Mouse (Mus musculus): ENCODE measurements around the gene 5730596B20Rik. TPM values are rescaled to one million over a fixed set of nuclear protein-coding genes. Genes with fewer than 3 reads are reported as not detected.

The 5730596B20Rik gene
- total and polyA plus RNA-seq, 3 experiments = 0.04 to 0.41 (median 0.35) TPM

DNA sequence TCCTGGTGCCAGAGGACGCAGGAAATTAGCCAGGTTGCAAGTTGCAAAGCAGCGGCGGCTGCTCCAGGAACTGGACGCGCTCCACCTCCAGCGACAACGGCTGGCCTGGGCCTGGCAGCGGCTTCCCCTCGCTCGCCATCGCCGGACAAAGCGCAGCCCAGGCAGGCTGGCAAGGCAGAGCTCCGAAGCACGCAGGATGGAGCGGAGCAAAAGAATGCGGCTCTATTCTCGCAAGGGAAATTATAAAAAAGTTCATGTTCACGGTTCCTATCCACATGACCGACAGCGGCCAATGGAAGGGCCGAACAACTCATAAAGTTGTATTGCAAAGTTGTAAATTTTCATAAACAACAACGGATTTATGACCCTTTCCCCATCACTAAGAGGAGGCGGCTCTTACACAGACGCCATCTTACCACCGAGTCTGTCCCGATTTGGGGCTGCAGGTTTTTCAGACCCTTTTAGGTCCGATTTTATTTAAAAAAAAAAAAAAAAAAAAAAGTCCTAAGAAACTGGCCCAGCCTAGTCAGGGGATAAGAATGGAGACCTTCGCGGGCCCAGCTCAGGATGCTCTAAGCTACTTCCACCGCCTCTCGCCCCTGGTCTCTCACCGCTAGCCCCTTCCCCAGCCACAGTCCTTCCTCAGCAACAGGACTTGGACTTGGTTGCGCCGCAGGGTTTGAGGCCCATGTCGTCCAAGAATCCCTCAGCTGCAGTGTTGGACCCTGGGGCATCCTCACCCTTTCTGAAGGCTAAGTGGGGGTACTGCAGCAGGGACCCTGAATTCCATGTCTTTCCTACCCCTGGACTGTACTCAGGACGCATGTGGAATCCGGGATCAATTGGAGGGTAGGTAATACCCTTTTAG, 36.1 kb downstream of the 5730596B20Rik start, which contains the start of the genes Hoxa3 and Gm28308:
Gene Hoxa3, minus strand, starts transcription at position 218 of the 868 bp plus-strand sequence.
Gene Gm28308, minus strand, starts transcription at position 221 of the 868 bp plus-strand sequence.
- DNase-seq = peak; percentile 85

DNA sequence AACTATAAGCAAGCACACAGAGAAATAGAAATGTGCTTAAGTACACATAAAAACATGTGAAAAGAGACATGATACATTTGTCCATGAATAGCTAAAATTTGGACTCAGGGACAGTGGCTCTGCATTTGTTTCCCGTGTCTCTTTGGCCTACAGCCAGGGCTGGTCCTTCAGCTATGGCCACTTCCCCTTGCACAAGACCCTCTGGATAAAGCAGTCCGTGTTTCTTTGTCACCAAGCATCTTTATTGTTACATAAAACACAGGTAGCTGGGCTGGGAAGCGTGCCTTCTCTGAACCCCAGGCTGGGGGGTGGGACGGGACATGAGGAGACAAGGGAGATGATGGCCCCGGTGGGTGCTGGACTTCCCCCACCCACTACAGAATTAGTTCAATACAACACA, 37.0 kb downstream of the 5730596B20Rik start:
- no peak for DNase-seq

DNA sequence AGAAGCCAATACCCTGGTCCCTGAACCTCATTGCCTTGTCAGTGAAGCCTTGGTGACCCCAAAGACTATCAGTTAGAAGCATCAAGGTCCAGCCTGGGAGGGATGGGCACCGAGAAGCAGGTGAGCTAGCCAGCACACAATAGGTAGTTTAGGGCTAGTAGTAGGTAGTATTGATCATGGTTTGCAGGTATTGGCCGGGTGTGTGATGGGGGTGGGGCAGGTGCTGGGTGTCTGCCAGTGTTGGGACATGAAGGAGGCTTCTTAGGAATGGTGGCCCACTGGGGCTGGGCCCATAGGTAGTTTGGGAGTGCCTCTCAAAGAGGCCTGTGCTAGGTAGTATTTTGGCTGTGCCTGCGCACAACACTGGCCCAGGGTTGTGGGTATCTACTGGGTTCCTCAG, 37.8 kb downstream of the 5730596B20Rik start:
- no peak for DNase-seq

DNA sequence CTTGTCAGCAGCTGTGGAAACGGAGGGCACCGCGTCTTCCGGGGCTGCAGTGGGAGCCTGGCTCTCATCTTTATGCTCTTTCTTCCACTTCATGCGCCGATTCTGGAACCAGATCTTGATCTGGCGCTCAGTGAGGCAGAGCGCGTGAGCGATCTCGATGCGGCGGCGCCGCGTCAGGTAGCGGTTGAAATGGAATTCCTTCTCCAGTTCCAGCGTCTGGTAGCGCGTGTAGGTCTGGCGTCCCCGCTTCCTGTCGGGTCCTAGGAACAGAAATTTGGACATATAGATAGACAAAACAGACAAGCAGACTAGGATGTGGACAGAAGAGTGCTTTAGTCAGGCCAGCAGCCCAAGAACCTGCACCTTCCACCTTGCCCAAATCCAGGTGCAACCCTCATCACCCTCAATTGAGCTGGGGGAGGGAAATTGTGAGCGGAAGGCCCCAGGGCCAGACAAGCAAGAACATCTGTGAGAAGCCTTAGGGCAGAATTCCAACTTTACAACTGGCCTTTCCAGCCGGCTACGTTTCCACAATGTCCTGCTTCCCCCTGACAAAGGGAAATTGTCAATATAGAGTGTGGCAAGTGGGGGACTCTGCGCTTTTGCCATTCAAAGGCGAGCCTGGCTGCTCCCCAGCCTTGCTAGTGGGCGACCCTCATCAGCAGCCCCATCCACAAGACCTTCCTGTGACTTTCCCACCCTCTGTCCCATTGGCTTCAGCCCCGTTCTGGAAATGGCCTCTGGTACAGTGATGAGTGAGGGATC, 38.7 kb downstream of the 5730596B20Rik start:
- no peak for DNase-seq

DNA sequence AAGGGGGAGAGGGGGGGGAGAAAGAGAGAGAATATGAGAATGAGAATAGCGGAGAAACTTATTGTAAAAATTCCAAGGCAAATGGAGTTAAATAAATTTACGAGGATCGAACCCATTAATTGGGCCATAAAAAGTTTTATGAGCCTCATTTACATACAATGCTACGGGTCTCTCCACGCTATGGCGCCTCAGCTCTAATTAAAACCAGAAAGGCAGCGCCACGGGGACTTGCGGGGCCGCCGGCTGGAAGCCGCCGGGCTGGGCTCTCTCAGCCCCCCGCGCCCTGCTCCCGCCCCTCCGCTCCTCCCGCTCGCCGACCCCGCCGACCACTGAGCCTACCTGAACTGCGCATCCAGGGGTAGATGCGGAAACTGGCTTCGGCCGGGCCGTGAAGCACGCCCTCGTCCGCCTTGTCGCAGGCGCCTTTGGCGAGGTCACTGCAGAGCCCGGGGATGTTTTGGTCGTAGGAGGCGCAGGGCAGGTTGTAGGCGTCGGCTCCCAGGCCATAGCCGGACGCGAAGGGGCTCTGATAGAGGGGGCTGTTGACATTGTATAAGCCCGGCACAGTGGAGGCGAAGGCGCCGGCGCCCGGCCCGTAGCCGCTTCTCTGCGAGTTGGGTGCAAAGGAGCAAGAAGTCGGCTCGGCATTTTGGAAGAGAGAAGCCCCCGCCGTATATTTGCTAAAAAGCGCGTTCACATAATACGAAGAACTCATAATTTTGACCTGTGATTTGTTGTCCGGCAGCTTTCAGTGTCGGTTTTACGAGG, 39.6 kb downstream of the 5730596B20Rik start:
- peak; percentile 74 for DNase-seq

DNA sequence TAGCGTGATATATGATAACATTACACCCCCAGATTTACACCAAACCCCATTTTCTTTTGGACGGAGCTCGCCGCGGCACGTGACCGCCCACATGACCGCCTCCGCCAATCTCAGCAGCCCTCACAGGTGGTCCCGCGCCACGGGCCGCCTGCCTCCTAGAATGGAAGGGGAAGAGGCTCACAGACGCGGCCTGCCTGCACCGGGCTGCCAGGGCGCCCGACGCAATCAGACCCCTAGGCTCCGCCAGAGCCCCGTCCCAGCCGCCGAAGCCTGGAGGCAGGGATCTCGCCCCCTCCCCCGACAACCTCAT, 40.1 kb downstream of the 5730596B20Rik start:
- DNase-seq = peak; percentile 90

DNA sequence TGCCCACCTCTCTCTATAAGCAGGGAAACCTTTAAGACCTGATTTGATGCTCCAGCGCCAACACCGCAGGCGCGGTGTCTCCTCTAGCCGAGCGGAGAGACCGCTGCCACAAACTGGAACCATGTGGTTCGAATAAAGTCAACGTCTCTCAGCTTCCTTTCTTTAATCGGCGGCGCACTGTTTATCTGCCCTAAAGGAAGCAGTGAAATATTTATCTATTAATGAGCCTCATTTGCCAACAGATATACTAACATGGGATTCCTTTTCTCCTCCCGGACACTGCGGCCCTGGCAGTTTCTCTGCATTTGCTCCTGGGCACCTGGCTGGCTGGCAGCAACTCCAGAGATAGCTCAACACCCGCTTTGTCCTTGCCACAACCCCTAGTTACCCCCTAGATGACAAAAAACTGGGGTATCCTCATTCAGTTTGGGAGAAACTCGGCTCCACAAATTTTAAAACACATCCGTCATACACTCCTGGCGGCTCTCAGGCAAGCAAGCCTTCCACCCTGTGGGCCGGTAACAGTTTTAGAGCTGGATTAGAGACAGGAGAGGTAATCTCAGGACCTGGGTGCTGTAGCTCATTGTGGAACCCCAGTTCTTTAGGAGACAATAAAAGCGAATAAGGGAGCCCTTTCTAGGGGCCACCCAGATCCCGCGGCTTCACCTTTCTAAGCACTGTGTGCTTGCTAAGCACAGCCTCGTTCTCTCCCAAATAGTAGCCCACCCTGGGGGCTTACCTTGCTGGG, 40.8 kb downstream of the 5730596B20Rik start:
- DNase-seq = no peak

DNA sequence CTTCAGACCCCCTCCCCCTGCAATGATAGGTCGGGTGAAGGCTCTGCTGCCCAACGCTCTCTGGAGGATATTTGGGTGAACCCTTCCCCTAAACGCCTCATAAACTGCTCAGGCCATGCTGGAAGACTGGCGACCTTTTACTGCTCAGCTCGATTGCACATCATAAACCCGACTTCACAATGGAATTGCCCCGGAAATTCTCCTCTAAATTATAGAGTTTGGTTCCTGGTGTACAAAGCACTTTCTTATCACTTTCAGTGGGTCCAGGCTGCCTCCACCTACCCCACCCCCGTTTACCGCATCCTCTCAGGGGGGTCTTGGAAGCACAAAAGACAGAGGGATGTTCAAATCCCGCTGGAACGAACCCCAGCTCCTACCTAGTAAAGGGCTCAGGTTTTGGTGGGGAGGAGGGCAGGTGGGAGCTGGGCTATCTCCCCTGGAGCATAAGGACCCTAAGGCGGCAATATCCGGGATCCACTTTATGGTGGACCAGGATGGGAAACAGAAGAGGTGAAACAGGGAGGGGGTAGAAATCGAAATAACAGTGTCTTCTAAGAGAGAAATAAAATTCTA, 41.4 kb downstream of the 5730596B20Rik start:
- no peak for DNase-seq

DNA sequence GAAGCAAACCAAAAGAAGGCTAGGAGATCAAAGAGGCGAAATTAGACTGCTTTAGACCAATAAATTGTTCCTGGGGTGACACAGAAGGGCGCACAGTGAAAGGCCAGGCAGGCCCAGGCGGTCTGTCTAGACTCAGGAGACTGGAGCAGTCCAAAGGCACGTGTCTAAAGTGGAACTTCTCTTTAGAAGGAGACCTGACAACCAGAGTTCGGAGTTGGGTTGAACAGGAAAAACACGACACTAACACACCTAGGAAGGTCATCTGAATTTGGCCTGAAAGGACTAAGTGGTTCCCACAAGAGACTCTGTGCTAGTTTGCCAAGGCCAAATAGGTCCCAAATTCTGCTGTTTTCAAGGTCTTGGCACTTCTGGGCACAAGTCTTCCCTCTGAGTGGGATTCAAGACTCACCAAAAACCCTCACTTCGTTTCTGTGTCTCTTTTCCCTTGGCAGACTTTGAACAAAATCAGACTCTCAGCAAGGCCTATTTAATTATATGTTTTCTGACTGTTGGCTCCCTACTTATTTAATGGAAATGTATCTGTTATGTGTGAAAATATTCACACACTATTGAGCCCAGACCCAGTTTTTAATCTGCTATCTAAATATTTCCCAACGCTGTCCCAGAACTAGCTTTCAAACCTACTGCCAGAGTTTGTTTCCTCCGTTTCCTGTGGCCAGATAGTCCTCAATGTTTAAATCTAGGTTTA, 42.1 kb downstream of the 5730596B20Rik start:
- DNase-seq = no peak

DNA sequence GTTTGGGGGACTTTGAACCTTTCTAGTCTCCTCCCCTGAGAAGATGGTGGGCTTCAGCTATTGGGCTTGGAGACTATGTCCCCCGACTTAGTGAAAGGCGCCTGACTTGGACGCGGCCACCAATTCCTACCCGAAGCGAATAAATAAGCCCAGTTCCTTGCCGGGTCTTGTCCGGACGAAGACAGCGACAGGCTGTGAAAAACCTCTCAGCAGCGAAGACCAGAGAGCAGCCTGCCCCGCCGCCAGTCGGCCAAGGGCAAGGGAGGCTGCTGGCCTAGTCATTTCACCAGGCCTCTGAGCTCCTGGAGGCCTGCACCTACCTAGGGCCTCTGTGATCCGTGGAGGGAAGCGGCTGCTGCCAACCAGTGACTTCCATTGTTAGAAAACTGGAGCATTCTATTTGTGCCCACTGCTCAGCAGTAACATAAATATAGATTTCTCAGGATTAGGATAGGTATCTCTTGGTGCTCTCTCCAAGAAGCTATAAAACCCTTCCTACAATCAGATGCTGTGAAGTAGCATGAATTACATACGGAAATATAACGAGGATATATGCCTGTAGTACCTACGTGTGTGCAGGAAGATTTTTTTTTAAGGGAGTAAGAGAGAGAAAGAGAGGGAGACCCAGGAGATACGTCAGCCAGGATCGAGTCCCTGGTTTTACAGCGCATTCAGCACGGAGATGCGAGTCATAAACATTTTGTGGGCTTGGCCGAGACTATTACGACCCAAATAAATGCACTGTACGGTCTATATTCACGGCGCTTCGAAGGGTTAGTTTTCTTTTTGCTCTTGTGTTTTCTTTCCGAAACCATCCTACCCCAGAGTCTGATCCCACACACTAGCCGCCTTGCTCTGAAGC, 42.9 kb downstream of the 5730596B20Rik start:
- no peak for DNase-seq

DNA sequence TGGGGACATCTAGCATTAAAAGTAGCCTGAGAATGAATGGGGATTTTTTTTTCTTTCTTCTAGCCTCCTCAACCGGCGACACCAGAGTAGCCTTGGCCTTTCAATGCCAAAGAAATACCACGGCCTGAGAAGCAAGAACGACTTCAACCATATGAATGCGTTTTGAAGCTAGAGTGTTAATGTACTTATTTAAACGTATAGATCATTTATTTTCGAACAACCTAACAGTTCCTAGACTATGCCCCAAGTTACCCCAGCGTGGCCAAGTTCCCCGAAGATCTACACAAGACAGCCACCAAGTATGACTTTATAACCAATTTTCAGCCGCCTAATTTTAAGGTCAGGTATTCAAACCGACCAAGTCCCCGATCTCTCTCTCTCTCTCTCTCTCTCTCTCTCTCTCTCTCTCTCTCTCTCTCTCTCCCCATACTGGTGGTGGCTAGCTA, 43.6 kb downstream of the 5730596B20Rik start:
- no peak for DNase-seq

DNA sequence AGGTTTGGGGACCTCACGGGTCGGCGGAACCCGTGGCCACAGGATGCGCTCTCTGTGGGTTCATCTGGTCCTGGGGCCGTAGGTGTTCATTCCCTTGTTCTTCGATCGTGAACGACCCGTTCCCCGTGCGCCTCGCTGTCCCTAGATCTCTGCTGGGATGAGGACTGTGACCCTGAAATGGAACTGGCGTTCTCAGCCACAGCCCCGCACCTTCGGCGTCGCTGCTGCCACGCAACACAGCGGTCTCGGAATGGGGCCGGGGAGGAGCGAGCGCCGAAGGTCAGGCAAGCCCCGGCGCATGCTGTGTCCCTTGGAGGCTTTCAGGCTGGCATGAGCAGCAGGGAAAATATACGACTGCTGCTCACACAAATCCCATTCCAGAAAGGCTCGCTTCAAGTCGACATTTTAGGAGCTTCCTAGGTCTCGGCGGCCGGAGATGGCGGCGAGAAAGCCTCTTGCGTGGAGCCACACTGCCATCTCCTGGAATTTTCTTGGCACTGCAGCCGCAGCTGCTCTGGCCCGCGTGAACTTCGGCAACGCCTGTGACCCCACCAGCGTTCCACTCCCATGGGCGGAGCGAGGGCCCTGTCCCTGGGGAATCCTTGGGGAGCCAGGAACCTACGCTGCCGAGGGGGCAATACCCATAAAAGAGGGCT, 44.2 kb downstream of the 5730596B20Rik start, which contains the start of gene Hoxa7:
Gene Hoxa7, minus strand, starts transcription at position 518 of the 656 bp plus-strand sequence.
- peak; percentile 91 for DNase-seq

DNA sequence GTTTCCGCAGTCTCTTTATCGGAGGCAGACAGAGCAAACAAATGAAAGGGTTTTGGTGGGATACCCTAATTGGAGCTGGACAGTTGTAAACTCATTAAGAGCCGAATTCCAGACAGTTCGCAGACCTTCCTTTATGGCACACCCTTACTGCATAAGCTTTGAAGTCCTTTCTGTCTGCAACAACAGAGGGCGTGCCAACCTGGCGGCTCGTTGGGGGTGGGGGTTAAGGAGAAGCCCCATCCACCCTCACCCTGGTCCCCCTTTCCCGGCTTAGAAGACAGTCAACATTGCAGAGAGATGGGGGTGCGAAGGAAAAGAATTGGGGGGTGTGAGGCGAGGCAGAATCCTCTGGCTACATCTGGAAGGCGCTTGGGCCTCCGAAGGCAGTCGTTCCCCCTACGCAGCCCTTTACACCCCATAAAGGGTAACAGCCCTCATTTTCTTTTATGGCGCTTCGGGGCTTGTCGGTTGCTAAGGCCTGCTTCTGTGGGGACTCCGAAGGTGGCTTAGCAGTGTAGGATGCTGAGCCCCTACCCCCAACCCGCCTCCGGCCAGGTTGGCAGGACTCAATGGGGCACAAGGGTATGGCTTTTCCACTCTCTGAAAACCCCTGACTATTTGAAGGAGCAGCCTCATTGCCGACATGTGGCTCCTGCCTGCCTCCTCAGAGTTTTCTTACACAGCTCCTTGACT, 44.8 kb downstream of the 5730596B20Rik start:
- DNase-seq = no peak

DNA sequence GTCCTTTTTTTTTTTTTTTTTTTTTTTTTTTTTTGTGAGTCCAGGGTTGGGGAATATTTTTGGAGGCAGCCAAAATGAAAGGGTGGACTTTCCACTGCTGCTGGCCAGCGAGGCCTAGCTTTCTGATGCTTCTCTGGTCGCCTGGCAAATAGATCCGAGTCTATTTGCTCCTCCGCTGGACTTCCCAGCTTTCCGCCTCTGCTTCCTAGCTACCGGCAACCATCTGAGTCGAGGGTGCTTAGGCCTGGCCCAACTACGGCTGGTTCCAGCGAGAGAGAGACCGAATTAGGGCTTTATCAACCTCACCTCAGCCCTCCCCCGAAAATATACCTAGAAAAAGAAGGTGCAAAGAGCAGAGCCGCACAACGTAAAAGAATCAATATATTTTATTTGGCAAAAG, 45.4 kb downstream of the 5730596B20Rik start:
- no peak for DNase-seq

DNA sequence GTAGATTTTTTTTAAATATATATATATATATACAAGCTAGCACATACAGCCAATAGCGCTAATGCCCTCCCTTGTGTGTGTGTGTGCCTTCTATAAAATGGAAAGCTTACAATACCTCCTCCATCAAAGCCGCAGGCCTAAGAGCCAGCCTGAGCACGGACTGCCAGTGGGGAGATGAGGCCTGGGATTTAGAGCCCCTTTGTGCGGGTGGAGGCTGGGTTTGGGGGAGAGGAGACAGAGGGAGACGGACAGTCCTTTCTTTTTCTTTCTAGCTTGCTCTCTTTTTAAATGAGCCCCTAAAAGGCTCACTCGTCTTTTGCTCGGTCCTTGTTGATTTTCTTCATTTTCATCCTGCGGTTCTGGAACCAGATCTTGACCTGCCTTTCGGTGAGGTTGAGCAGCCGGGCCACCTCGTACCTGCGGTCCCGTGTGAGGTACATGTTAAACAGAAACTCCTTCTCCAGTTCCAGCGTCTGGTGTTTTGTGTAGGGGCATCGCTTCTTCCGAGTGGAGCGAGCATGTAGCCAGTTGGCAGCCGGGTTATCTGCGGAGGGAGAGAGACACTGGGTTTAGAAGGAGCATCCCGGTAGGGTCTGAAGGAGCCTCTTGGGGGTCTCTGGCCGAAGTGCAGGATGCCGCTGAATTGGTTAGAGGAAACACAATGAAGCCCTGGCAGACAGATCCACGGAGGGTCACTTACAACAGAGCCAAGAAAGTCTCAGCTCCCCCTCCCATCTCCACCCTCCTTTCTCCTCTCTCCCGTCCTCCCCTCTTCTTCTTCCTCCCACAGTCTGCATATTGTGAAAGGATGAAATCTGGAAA, 46.9 kb downstream of the 5730596B20Rik start:
- DNase-seq = no peak

DNA sequence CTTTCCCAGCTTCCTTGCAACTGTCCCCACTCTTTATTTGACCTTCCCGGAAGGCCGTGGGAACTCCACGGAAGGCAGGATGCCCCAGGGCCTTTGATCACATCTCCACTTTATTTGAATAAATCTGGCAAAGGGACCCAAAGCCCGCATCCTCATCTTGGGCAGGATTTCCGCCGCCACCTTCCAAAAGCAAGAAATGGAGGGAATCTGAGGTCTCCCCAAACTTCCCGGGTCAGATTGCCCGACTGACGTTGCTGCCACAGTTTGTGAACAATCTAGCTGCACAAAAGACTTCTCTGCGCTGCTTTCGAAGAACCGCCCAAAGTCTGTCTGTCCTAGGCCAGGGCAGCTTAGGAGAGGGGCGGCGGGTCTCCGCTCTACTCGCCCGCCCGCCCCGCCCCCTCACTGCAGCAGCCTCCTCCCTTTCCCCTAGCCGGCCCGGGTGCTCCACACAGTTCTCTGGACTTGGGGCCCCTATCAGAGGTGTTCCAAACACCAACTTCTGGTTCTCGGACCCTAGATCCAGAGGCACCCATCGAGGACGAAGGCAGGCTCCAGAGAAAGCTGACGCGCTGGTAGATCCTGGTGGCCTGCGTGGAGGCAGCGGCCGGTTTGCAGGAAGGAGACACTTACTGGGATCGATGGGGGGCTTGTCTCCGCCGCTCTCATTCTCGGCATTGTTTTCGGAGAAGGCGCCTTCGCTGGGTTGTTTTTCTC, 47.8 kb downstream of the 5730596B20Rik start:
- DNase-seq = no peak

Measured in adrenal gland, adult 2 months (tissue).